Mouse (Mus musculus) midbrain, embryonic 11.5 days (tissue): ENCODE measurements at regions not wholly inside any gene's neighbourhood (a gene's known extent, or its start where the extent isn't known, plus 50 kb on each side); places are given as distances from the start of the nearest gene placed in this dataset. TPM values are rescaled to one million over a fixed set of nuclear protein-coding genes. Genes with fewer than 3 reads are reported as not detected.

Source experiments
- ATAC-seq: fragments of 200-750 bp; cut with Nextera tagmentation; 2 replicates; pipeline ENCODE4 v1.8.0; 2017; ENCODE audit warnings: moderate TSS enrichment, moderate library complexity; ENCODE audit not compliant: low FRiP score
- DNase-seq: peaks from one replicate; pipeline ENCODE4 v3.0.0; 2015; ENCODE audit warnings: low spot score; ENCODE audit errors: missing footprints
- H3K27ac ChIP-seq: fragments of 300-500 bp; sonication (generic); 2 replicates; pipeline ENCODE4 v1.5.1; 2014; ENCODE audit warnings: low read depth, low read length
- H3K27me3 ChIP-seq: fragments of 300-500 bp; sonication (generic); 2 replicates; pipeline ENCODE4 v1.6.1; 2014; ENCODE audit warnings: mild to moderate bottlenecking, low read length, moderate library complexity, mixed read lengths; ENCODE audit not compliant: control insufficient read depth, insufficient read depth
- H3K36me3 ChIP-seq: fragments of 300-500 bp; sonication (generic); 2 replicates; pipeline ENCODE4 v1.6.1; 2014; ENCODE audit warnings: mild to moderate bottlenecking, low read length, moderate library complexity, mixed read lengths; ENCODE audit not compliant: control insufficient read depth, insufficient read depth
- H3K4me1 ChIP-seq: fragments of 300-500 bp; sonication (generic); 2 replicates; pipeline ENCODE4 v1.6.1; 2014; ENCODE audit warnings: low read length; ENCODE audit not compliant: control insufficient read depth, insufficient read depth
- H3K4me2 ChIP-seq: fragments of 300-500 bp; sonication (generic); 2 replicates; pipeline ENCODE4 v1.6.1; 2014; ENCODE audit warnings: mild to moderate bottlenecking, moderate library complexity
- H3K4me3 ChIP-seq: fragments of 300-500 bp; sonication (generic); 2 replicates; pipeline ENCODE4 v1.5.1; 2014; ENCODE audit warnings: low read depth, low read length
- H3K9ac ChIP-seq: fragments of 300-500 bp; sonication (generic); 2 replicates; pipeline ENCODE4 v1.6.1; 2014; ENCODE audit warnings: low read length
- H3K9me3 ChIP-seq: fragments of 300-500 bp; sonication (generic); 2 replicates; pipeline ENCODE4 v1.6.1; 2016; ENCODE audit warnings: low read length; ENCODE audit not compliant: control insufficient read depth
- WGBS: fragments of 180-500 bp; shearing (Covaris S2); extraction: QIAGEN DNeasy Blood & Tissue Kit; methylation state at CpG from one replicate; pipeline ENCODE4 v1.1.7; 2014; 5-methylcytosine and 5-hydroxymethylcytosine counted together
- microRNA counts: library from miRNA; unstranded; fragments of <30 nt; microRNA quantifications from one replicate; lab custom pipeline; 2015
- microRNA-seq: library from miRNA; unstranded; fragments of <30 nt; microRNA quantifications from one replicate; pipeline ENCODE4, GENCODE M21; 2017

DNA sequence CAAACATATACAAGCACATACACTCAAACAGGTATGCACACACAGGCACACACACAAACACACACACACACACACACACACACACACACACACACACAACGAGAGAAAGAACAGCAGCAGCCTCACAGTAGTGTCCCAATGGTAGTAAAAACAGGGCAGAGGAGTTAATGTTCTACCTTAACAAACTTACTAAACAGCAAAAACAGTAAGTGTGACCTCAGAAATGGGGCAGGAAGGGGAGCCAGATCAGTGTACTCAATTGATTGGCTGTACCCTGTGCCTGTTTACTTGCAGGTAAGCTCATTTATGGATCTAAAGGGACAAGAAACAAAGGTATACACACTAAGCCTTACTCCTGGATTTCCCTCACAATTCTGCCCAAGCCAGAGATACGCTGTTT is 53.6 kb upstream of the Ell2 start:
- Histone ChIP-seq H3K4me3 (no peak overlapping the region), H3K27ac (no peak overlapping the region), H3K4me2 (no peak overlapping the region), H3K27me3 (no peaks in the 10 kb centered on the region), H3K9me3 (no peaks in the 10 kb centered on the region), H3K9ac (no peak overlapping the region), H3K36me3 (no peaks in the 10 kb centered on the region), H3K4me1 (no peaks in the 10 kb centered on the region)
- WGBS, result 89% methylated on average over 2 of the region's 2 CpGs
- no peak for DNase-seq
- no peak for ATAC-seq

MicroRNAs encoded in the stretch of these regions (microRNA counts, 519-probe panel; counts per million panel counts)
- microRNA mmu-miR-682 (lab: Ali Mortazavi, UCI), result not detected

Small RNA genes in the stretch of these regions (microRNA-seq; reads per million reads assigned to microRNA genes)
- not detected for gene Mir682
